Mouse (Mus musculus) cerebellum, postnatal 14 days (tissue): ENCODE measurements around the gene 2310057M21Rik.

Source experiments
- DNase-seq, 2 experiments: peaks; one replicate each; pipeline ENCODE4 v3.0.0; 2021; ENCODE audit warnings: mixed read lengths in 2 of 2

2310057M21Rik gene

DNA sequence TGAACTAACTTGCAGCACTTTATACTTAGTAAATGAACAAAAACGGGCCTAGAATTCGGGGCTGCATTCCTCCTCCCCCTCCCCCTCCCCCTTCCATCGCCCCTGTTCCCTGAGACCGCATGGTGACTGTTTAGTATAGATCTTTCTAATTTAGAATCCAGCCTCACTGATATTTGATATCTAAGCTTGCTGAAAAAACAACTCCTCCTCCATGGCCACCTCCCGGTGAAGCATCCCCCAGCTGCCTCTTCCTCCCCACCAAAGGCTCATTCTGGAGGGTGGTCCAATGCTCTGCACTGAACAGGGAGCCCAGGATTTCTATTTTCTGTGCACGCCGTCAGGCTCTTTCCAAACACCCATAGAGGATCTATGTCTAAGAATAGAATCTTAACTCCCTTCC is 44.2 kb downstream of the 2310057M21Rik start:
- DNase-seq, result no peak

DNA sequence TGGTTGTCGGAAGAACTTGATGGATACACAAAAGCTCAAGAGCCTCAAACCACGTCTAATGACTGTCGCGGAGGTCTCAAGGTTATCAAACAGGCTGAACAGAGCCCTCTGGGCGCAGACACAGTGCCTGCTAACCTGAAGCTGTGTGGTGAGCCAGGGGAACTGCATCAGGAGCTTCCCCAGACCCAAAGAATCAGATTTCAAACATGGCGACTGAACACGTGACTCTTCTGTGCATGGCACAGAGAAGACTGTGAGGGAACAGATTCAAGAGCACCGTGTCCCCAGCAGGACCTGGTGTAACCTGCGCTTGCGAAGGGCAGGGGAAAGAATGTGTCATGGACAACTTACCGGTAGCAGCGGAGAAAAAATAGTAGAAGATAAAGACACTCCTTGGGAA is 45.0 kb downstream of the 2310057M21Rik start:
- DNase-seq, result no peak

DNA sequence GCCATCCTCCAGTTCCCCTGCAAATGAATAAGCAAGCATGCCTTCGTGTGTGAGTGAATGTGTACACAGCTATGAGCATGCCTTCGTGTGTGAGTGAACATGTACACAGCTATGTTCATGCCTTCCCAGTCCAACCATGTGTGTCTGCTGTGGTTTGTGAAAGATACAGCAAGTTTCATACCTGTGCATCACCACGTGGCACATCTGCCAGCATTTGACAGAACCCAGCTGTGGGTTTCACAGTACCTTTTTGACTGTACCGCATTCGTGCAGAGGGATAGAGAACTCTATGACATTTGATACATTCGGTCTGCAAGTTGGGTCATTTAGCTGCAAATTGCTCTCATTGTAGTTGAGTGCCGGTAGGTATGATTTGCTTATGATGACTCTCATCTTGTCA is 48.1 kb downstream of the 2310057M21Rik start:
- no peak for DNase-seq

DNA sequence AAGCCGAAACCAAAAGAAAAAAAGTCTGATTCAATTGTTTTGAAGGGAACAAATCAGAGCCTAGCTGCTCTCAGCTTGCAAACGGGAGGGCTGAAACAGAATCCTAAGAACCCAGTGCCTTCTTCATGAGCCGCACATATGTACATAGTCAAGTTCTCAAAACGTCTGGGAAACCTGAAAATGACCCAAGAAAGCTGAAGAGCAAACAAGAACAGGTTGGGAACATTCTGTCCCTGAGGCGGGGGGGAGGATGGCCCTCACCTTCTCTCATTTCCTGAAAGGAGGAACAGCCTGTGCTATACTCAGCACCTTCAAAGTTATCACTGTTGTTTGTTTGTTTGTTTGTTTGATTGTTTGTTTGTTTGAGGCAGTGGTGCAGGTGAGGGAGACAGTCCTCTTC is 55.8 kb downstream of the 2310057M21Rik start:
- DNase-seq, result no peak

DNA sequence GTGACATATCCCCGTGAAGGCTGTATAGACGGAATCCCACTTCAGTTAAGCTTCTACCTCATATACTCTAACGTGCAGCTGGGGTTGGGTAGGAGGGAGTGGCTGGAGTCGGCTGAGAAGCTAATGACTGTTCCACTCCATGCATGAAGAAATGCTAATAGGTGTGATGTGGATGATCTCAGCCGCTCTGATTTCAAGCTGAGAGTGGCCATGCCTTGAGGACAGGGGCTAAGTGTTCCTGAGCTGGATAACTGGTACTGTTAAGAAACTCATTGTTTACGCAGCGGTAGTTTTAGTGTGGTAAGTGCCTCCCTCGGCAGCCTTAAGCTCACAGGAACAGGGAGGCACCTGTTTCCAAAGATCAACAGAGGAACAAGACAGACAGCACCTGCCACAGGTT is 59.2 kb downstream of the 2310057M21Rik start:
- DNase-seq, result no peak

DNA sequence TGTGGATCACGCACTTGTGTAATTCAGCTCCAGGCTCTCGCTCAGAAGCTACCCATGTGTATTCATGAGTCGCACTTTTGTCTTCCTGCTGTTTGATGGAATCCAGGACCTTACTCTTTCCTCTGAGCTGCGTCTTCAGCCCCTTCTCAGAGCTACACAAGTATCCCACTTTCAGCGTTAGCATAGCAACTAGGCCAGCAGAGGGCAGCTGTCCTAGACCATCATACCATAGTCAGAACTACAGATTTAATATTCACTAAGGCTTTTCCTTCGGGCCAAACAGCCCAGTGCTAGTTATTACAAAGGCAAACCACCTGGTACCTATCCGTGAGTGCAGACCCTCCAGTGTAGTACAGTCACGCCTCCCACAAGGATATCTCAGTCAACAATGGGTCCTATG is 65.4 kb downstream of the 2310057M21Rik start:
- no peak for DNase-seq
